Mouse (Mus musculus): ENCODE measurements around the gene Anp32e.
"Not testable (repeated sequence)": the region's sequence is repeated elsewhere in the genome, so short reads cannot be mapped to it uniquely, and the experiment has no call there.

The Anp32e gene

DNA sequence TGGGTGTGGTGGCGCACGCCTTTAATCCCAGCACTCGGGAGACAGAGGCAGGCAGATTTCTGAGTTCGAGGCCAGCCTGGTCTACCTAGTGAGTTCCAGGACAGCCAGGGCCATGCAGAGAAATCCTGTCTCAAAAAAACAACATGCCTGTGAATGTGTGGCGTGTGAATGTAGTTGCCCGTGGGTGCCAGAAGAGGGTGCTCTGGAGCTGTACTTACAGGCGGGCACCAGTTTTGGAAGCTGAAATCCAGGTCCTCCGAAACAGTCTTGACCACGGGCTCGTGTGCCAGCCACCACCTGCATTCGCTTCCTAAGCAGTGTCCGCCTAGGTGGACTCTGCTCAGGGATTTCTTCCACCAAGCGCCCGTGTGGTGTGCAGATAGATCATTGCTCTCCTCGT, 9.8 kb downstream of the Anp32e start:
- DNase-seq (ENCODE audit: low spot score in 2 of 2), result no peak

DNA sequence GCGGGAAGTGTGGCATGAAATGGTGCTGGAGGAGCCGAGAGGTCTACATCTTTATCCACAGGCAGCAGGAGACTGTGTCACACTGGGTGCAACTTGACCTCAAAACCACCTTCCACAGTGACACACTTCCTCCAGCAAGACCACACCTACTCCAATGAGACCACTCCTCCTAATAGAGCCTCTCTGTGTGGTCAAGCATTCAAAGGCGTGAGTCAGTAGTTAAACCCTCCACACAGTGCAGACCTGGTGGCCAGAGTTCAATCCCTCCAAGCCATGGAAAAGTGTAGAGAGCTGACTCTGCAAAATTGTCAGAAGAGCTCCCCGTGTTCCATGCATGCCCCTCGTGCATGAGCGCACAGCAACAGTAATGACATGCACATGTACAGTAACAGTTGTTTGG, 13.7 kb downstream of the Anp32e start:
- no peak for DNase-seq (ENCODE audit: low spot score in 2 of 2)

GRCm38 (mm10) chr3:95943226-95943625, 14.2 kb downstream of the Anp32e start:
- no peak for DNase-seq (ENCODE audit: low spot score in 2 of 2)

DNA sequence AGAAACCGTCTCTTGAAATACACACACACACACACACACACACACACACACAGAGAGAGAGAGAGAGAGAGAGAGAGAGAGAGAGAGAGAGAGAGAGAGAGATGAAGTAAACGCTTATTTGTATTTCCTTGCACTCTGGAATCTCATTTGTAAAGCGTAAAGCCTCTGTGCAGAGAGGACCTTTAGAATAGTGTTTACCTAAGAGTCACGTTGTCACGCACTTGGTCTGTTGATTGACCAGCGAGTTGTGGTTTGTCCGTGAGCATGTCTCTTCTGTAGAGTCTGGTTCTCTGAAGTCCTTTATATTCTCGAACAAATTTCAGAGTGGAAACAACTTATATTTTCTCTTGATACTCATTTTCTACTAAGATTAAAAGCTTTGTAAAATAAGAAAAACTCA, 15.7 kb downstream of the Anp32e start:
- no peak for DNase-seq (ENCODE audit: low spot score in 2 of 2)

DNA sequence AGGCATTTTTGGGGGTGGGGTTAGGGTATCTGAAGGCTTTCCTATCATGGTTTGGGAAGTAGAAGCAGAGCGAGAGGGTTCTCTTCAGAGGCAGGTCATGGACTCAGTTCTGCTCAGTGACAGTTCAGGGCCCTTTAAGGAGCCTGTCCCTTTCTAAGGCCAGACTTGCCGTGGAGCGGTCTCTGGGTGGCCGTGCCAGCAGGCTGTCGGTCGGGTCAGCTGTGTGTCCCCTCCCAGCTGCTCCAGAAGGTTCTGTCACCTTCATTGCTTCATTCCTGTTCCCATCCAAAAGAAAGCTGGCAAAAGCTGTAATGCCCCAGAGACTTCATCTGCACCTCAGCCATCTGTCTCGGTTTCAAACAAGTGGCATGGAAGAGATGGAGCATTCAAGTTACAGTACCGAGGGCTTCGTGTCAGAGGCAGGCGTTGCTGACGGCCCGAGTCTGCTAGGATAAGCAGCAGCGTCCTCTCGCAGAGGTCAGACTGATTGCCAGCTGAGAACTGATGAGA, 16.7 kb downstream of the Anp32e start:
- no peak for DNase-seq (ENCODE audit: low spot score in 2 of 2)

GRCm38 (mm10) chr3:95948325-95948724, 19.3 kb downstream of the Anp32e start:
- no peak for DNase-seq (ENCODE audit: low spot score in 2 of 2)

DNA sequence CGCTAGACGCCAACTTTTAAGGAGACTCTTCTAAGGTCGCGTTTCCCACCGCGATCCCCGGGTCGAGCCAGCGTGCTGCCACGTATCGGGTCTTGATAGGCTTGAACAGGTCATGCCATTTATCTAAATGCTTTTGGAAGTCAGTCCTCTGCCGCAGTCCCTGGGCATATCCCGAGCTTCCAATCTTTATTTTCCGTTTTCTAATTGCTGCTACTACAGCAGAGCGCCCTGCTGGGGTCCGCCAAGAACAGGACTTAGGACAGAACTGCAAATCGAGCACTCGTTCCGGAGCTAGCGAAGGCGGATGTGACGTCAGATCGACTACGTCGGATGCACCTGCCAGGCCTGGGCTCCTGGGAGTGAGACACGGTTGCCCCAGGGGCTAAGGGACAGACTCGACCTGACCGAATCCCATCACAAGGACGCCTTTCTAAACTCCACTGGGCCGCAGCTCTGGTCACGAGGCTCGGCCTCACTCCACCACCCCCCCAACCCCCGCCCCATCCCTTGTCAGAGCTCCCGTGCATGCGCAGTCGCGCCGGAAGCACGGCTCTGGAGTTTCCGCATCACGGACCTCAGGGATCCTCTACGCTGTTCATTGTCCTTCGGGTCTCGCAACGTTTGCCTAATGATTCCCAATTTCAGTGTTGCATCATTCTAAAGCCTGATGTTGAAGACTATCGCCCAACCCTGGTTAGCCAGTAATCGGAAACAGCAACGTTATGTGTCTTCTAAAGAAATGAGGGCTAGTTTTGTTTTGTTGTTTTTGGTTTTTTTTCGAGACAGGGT, 21.9 kb downstream of the Anp32e start:
- DNase-seq (ENCODE audit: low spot score in 2 of 2), result peak; percentile 85 to 88

GRCm38 (mm10) chr3:95951566-95951965, 22.5 kb downstream of the Anp32e start:
- DNase-seq (ENCODE audit: low spot score in 2 of 2), result not testable (repeated sequence)

DNA sequence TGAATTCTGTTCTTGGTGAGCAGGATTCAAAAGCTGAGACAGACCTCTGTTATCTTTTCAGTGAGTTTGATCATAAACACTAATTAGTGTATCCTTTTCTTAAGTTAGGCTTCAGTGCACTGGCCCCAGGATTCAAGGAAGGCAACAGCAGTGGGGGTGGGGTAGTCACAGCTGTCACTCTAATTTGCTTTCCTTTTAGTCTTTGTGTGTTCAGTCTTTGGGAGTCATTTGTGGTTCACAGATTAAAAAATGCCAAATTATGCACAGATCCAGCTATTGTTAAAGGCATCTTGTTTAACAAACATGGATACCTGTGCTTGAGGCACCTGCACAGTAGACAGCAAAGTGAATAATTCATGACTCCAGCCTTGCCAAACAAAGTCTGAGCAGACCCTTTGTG, 24.0 kb downstream of the Anp32e start:
- DNase-seq (ENCODE audit: low spot score in 2 of 2), result no peak

GRCm38 (mm10) chr3:95953522-95953921, 24.5 kb downstream of the Anp32e start:
- DNase-seq (ENCODE audit: low spot score in 2 of 2), result no peak

GRCm38 (mm10) chr3:95954648-95955173, 25.7 kb downstream of the Anp32e start:
- not testable (repeated sequence) for DNase-seq (ENCODE audit: low spot score in 2 of 2)

GRCm38 (mm10) chr3:95955318-95955717, 26.3 kb downstream of the Anp32e start:
- DNase-seq (ENCODE audit: low spot score in 2 of 2), result no peak

- no peak for DNase-seq (ENCODE audit: low spot score in 2 of 2)
These were observed 28.5 kb downstream of the Anp32e start for GRCm38 (mm10) chr3:95957359-95958148.

GRCm38 (mm10) chr3:95959082-95959481, 30.0 kb downstream of the Anp32e start:
- DNase-seq (ENCODE audit: low spot score in 2 of 2), result peak in 1 of 2 experiments; percentile 36

- no peak for DNase-seq (ENCODE audit: low spot score in 2 of 2)
These were observed 30.8 kb downstream of the Anp32e start for GRCm38 (mm10) chr3:95959807-95960206.

DNA sequence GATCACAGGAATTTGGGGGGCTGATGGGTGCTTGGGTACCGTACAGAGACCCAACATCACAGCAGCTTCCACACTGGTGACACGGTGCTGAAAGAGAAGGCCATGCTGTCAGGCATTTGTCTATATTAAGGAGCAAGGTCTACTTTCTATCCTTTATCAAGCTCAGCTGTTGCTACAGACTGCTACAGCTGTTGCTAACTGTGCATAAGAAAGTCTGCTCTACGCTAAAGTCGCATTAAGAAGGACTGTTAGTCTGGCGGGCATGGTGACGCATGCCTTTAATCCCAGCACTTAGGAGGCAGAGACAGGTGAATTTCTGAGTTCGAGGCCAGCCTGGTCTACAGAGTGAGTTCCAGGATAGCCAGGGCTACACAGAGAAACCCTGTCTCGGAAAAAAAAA, 33.1 kb downstream of the Anp32e start:
- DNase-seq (ENCODE audit: low spot score in 2 of 2), result not testable (repeated sequence)

- DNase-seq (ENCODE audit: low spot score in 2 of 2), result no peak
These were observed 34.2 kb downstream of the Anp32e start for GRCm38 (mm10) chr3:95963230-95963629.

DNA sequence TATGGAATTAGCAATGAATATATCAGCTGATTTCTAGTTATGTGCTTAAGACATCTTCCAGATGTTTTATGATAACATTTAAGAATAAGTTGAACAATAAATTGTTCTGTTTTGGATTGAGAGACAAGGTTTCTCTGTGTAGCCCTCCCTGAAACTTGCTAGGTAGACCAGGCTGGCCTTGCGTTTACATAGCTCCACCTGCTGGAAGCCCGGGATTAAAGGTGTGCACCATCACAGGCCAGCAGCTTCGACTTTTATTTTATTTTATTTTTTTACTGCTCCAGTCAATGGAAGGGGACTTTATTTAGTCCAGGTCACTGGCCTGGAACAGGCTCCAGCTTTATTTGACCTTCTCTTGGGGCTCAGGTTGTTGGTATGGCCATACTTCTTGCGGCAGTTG, 34.6 kb downstream of the Anp32e start:
- peak; percentile 39 to 40 for DNase-seq (ENCODE audit: low spot score in 2 of 2)

GRCm38 (mm10) chr3:95965518-95966451, 36.7 kb downstream of the Anp32e start:
- peak in 1 of 2 experiments; percentile 47 for DNase-seq (ENCODE audit: low spot score in 2 of 2)

GRCm38 (mm10) chr3:95969277-95969676, 40.2 kb downstream of the Anp32e start:
- DNase-seq (ENCODE audit: low spot score in 2 of 2), result no peak

DNA sequence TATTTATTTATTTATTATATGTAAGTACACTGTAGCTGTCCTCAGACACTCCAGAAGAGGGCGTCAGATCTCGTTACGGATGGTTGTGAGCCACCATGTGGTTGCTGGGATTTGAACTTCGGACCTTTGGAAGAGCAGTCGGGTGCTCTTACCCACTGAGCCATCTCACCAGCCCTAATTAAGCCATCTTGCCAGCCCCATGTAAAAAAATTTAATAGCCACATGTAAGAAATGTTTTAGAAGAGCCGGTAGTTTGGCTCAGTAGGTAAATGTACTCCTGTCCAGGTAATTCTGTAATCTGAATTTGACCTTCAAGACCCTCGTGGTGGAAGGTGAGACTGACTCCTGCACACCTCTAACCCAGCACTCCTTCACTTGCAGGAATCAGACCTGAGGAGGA, 41.6 kb downstream of the Anp32e start:
- DNase-seq (ENCODE audit: low spot score in 2 of 2), result not testable (repeated sequence)
